Mouse (Mus musculus) embryonic facial prominence, embryonic 13.5 days (tissue): ENCODE data around the gene Hpca. TPM values are rescaled to one million over a fixed set of nuclear protein-coding genes. Genes with fewer than 3 reads are reported as not detected.

Experiments used
- ATAC-seq: fragments of 200-750 bp; cut with Nextera tagmentation; 2 replicates; pipeline ENCODE4 v1.8.0; 2017; ENCODE audit warnings: low read depth; ENCODE audit not compliant: insufficient number of reproducible peaks, insufficient read depth, low FRiP score, low TSS enrichment
- H3K27ac ChIP-seq: fragments of 300-500 bp; sonication (generic); 2 replicates; pipeline ENCODE4 v1.5.1; 2015; ENCODE audit warnings: moderate library complexity, mild to moderate bottlenecking, inconsistent platforms
- H3K27me3 ChIP-seq: fragments of 300-500 bp; sonication (generic); 2 replicates; pipeline ENCODE4 v1.6.1; 2015; ENCODE audit warnings: mild to moderate bottlenecking, inconsistent platforms
- H3K36me3 ChIP-seq: fragments of 300-500 bp; sonication (generic); 2 replicates; pipeline ENCODE4 v1.6.1; 2015; ENCODE audit warnings: mild to moderate bottlenecking, inconsistent platforms
- H3K4me1 ChIP-seq: fragments of 300-500 bp; sonication (generic); 2 replicates; pipeline ENCODE4 v1.6.1; 2015; ENCODE audit warnings: inconsistent platforms
- H3K4me2 ChIP-seq: fragments of 300-500 bp; sonication (generic); 2 replicates; pipeline ENCODE4 v1.6.1; 2015; ENCODE audit warnings: moderate library complexity, mild to moderate bottlenecking, inconsistent platforms
- H3K4me3 ChIP-seq: fragments of 300-500 bp; sonication (generic); 2 replicates; pipeline ENCODE4 v1.5.1; 2015; ENCODE audit warnings: mild to moderate bottlenecking, inconsistent platforms
- H3K9ac ChIP-seq: fragments of 300-500 bp; sonication (generic); 2 replicates; pipeline ENCODE4 v1.6.1; 2015; ENCODE audit warnings: mild to moderate bottlenecking, inconsistent platforms
- H3K9me3 ChIP-seq: fragments of 300-500 bp; sonication (generic); 2 replicates; pipeline ENCODE4 v1.6.1; 2016; ENCODE audit warnings: inconsistent platforms
- WGBS: fragments of 180-500 bp; shearing (Covaris S2); methylation state at CpG from one replicate; pipeline ENCODE4 v1.1.7; 2015; ENCODE audit warnings: mixed read lengths; 5-methylcytosine and 5-hydroxymethylcytosine counted together
- polyA plus RNA-seq: library from polyadenylated mRNA; unstranded; fragments of >200 nt; fragmentation: Nextera tagmentation; extraction: Ambion mirVana; gene quantifications from 2 replicates; pipeline ENCODE4 v1.2.1, GENCODE M21; 2015

Hpca gene
- polyA plus RNA-seq, 1 experiment from 2014 or later: 3.1 TPM

DNA sequence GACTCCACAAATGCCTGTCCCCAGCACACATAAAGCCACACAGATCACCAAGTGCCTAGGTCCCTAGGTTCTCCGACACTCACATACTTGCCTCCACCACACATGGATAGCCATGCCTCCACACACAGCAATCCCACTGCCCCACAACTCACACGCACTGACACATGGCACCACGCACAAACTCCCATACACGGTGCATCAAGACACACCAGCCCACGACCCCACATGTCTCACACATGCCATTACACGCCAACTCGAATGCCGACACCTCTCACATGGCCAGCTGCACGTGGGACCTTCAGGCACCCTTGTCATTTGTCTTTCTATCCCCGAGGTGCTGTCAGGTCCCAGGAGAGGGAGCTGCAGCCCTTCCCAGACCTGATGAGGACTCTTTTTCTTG lies 2.1 kb downstream of the Hpca start:
- WGBS: 65% methylated on average over 10 of the region's 10 CpGs
- Histone ChIP-seq H3K27me3 (peaks cover 76% of the 10 kb centered on the region), H3K27ac (no peak overlapping the region)

DNA sequence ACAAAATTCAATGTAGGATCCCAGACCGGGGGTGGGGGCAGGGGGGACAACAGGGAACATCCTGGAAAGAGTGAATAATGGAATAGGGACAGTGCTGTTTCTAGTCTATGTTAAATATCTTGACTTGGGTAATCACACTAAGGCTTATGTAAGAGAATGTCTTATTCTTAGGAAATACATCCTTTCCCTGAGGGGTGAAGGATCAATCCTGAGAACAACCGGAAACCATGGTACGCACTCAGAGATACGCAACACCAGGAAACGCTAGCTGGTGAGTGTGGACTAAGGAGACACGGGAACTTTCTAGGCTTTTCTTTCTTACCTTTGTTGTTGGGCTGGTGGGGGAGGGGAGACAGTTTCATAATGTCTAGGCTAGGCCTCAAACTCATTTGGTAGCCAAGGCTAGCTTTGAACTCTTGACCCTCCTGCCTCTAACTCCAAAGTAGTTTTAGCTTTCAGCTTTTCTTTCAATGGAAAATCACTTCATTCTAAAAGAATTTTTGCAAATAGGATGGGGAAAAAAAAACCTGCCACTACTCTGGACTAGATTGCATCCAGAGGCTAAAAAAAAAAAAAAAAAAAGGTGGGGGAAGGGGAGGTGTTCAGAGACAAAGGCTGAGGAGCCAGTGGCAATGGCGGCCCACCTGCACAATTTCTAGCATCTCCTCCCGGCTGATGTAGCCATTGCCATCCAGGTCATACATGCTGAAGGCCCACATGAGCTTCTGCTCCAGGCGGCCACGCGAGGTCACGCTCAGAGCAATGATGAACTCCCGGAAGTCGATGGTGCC lies 3.9 kb downstream of the Hpca start:
- Histone ChIP-seq H3K27ac (no peak overlapping the region), H3K4me3 (no peak overlapping the region), H3K9ac (no peak overlapping the region), H3K9me3 (no peaks in the 10 kb centered on the region), H3K36me3 (no peaks in the 10 kb centered on the region), H3K27me3 (peaks cover 72% of the 10 kb centered on the region), H3K4me2 (no peak overlapping the region), H3K4me1 (peaks cover 21% of the 10 kb centered on the region)
- WGBS: 90% methylated on average over 14 of the region's 14 CpGs
- no peak for ATAC-seq

More for the DNA sequence above, 2.1 kb downstream of the Hpca start:
- Histone ChIP-seq H3K4me1 (peaks cover 20% of the 10 kb centered on the region), H3K9me3 (no peaks in the 10 kb centered on the region), H3K4me2 (no peak overlapping the region), H3K9ac (no peak overlapping the region), H3K4me3 (no peak overlapping the region), H3K36me3 (no peaks in the 10 kb centered on the region)
- ATAC-seq: no peak

DNA sequence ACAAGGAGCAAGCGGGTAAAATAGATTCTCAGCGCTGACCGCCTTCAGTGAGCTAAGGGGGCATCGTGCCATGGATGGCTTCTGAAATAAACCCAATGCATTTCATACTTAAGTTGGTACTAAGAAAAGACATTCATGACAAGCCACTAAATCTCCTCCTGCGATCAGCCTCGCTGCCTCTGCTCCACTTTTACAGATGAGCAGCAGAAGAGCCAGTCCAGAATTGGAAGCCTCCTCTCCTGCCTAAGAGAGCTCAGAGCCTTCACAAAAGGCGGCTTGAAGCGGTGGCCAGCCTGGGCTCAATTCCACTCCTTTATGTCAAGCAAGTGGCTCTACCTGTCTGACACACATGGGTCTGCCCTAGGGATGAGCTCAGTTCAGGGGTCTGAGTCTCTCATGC lies 5.1 kb downstream of the Hpca start:
- no peak overlapping the region for H3K9ac ChIP-seq
- no peak for ATAC-seq
- no peaks in the 10 kb centered on the region for H3K36me3 ChIP-seq
- peaks cover 31% of the 10 kb centered on the region for H3K4me1 ChIP-seq
- H3K27ac ChIP-seq: no peak overlapping the region
- H3K27me3 ChIP-seq: peaks cover 62% of the 10 kb centered on the region
- H3K4me3 ChIP-seq: no peak overlapping the region
- no peak overlapping the region for H3K4me2 ChIP-seq
- WGBS: 91% methylated on average over 8 of the region's 8 CpGs
- no peaks in the 10 kb centered on the region for H3K9me3 ChIP-seq

DNA sequence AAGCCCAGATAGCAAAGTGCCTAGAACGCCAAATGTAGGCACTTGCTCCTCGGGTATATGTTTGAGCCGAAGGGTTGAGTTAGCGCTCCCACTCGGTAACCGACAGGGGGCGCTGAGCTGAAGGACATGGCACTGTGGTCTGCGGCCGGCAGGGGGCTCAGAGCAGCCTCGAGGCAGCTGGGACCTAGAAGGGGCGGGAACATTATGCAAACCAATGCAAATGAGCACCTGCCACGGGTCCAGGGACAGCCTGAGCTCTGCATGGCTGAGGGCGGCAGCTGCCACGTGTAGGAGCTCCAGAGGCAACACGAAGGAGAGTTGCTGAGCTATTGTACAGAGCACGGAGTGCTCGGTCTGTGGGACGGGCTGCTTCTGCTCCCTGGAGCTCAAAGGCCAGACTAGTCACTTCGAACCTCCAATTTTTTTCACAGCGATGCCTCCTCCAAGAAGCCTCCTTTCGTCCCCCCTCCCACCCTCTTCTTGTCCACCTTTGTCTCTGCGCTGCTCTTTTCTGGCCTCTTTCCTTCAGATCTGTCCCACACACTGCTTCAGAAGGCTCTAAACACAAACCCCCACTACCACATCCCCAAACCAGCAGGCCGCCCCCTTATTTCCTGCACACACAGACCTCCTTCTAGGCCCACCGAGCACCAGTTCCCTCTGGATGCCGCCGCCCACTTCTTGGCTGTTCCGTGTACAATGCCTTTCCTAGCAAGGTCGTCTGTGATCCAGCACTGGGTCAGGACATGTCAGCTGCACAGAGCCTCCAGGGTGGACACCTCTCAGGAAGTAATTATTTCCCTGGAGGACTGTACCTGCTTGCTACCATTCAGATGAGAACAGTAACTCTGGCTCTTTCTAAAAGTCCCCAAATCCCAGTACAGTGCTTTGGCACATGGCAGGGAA lies 8.5 kb downstream of the Hpca start:
- Histone ChIP-seq H3K4me3 (no peak overlapping the region), H3K27me3 (peaks cover 34% of the 10 kb centered on the region; the same call in 1 of the 2 replicates), H3K9me3 (no peaks in the 10 kb centered on the region), H3K9ac (no peak overlapping the region; the same call in 1 of the 2 replicates), H3K36me3 (no peaks in the 10 kb centered on the region), H3K27ac (no peak overlapping the region), H3K4me1 (peaks cover 15% of the 10 kb centered on the region), H3K4me2 (no peak overlapping the region)
- ATAC-seq: no peak
- 32% methylated on average over 28 of the region's 28 CpGs for WGBS

DNA sequence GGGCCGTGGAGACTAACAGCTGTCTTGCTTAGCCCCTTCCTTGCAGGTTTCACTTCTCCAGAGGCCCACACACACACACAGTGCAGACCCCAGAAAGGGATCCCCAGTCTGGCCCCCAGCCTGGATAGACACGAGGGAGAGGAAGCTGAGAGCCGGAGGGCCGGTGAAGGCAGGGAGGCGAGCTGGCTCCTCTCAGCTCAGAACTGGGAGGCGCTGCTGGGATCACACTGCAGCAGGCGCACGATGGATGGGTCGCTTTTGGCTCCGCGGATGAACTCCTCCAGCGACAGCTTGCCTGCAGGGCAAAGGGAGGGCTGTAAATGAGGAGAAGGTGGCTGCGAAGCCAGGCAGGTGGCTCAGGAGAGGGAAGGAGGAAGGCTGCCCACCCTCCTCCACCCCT lies 9.6 kb downstream of the Hpca start:
- no peak overlapping the region for H3K4me3 ChIP-seq
- H3K9ac ChIP-seq: 0 out of 2 replicates have a peak overlapping the region, but pooled peaks have one; percentile 16
- H3K9me3 ChIP-seq: no peaks in the 10 kb centered on the region
- WGBS: 52% methylated on average over 13 of the region's 13 CpGs
- no peak overlapping the region; the same call in 1 of the 2 replicates for H3K27ac ChIP-seq
- H3K27me3 ChIP-seq: peaks cover 43% of the 10 kb centered on the region
- H3K36me3 ChIP-seq: no peaks in the 10 kb centered on the region
- ATAC-seq: no peak
- H3K4me2 ChIP-seq: no peak overlapping the region
- H3K4me1 ChIP-seq: peaks cover 15% of the 10 kb centered on the region

DNA sequence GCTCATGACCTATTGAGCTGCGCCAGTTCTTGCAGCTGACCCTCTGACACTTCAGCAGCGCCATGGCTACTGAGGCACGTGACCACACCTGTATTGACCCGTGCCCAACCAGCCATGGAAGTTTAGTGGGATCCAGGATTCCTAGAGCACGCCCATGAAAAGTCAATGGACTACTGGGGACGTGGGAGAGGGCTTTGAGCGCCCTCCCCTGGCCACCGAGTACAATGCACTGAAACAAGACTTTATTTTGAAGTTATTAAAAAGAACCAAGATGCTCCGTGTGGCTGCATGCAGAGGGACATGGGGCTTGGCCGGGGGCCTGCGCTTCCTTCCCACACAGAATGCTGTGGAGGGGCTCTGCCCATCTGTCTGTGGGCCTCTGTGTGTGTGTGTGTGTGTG lies 10.5 kb downstream of the Hpca start:
- peaks cover 45% of the 10 kb centered on the region for H3K27me3 ChIP-seq
- no peaks in the 10 kb centered on the region for H3K9me3 ChIP-seq
- no peak overlapping the region for H3K27ac ChIP-seq
- H3K9ac ChIP-seq: no peak overlapping the region
- H3K4me1 ChIP-seq: peaks cover 15% of the 10 kb centered on the region
- 55% methylated on average over 11 of the region's 11 CpGs for WGBS
- H3K36me3 ChIP-seq: no peaks in the 10 kb centered on the region
- no peak overlapping the region for H3K4me3 ChIP-seq
- no peak overlapping the region for H3K4me2 ChIP-seq
- ATAC-seq: no peak

DNA sequence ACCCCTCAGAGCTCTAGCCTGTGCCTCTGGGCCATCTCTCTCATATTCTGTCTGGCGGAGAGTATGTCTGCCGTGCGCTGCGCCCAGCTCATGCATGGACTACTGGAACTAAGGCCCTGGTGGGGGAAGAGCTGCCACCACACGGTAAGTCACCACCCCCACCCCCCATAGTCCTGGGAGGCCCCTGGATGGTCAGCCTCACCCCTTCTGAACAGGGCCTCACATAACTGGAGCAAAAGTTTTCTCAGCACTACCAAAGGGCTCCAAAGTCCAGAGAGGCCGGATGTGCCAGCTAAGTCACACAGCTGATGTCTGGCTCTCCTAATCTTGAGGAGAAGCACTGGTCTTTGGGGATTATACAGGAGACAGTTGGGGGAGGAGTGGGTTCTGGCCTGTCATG lies 11.0 kb downstream of the Hpca start:
- H3K36me3 ChIP-seq: no peaks in the 10 kb centered on the region
- no peak overlapping the region for H3K9ac ChIP-seq
- H3K27ac ChIP-seq: no peak overlapping the region
- no peak overlapping the region for H3K4me3 ChIP-seq
- peaks cover 19% of the 10 kb centered on the region for H3K4me1 ChIP-seq
- H3K9me3 ChIP-seq: no peaks in the 10 kb centered on the region
- 87% methylated on average over 6 of the region's 6 CpGs for WGBS
- H3K4me2 ChIP-seq: no peak overlapping the region
- peaks cover 46% of the 10 kb centered on the region for H3K27me3 ChIP-seq
- no peak; the same call in 1 of the 2 replicates for ATAC-seq

DNA sequence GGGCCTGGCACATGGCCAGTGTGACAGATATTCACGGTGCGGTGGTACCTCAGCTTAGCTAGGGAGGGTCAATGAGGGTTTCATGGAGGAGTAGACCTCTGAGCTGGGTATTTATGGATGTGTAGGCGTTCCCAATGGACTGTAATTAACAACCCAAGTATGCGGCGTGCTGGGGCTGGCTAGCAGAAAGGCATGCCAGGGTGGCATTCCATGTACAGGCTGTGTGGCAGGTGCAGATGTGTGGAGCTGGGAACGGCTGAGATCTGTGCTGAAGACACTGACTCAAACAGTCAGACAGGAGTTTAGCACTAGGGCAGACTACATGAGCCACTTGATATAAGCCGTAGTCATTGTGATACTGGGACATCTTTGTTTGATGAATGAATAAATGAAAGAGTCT lies 13.2 kb downstream of the Hpca start:
- ATAC-seq: no peak
- 84% methylated on average over 7 of the region's 7 CpGs for WGBS
- Histone ChIP-seq H3K36me3 (no peaks in the 10 kb centered on the region), H3K27ac (no peak overlapping the region), H3K9me3 (no peaks in the 10 kb centered on the region), H3K4me1 (peaks cover 25% of the 10 kb centered on the region), H3K27me3 (peaks cover 50% of the 10 kb centered on the region), H3K4me2 (no peak overlapping the region), H3K9ac (no peak overlapping the region), H3K4me3 (no peak overlapping the region)

DNA sequence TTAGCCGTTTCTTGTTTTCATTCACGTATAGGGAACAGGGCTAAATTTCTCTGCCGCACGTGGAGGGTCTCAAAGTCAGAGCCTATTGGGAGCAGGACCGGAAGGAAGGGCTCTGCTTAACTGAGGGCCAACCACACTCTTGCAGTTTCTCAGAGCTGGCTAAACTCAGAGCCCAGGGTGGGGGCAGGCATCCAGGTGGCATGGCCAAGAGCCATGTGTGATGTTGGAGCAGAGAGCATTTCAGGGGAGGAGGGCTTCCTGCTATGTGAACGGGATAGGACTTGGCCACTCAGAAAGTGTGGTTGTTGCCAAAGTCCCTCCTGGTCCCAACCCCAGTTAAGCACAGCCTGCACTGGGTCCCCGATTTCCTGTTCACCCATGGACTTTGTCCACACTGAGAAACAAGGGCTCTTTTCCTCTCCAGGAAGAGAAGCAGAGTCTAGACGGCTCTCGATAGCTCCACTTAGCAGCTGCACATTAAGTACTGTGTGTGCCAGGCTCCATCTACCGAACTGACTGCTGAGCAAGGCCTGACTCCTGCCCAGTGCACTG lies 14.4 kb downstream of the Hpca start:
- Histone ChIP-seq H3K27me3 (peaks cover 54% of the 10 kb centered on the region), H3K4me3 (no peak overlapping the region), H3K4me1 (peaks cover 16% of the 10 kb centered on the region), H3K36me3 (no peaks in the 10 kb centered on the region), H3K4me2 (no peak overlapping the region), H3K9ac (0 out of 2 replicates have a peak overlapping the region, but pooled peaks have one; percentile 27), H3K9me3 (no peaks in the 10 kb centered on the region), H3K27ac (no peak overlapping the region)
- WGBS: 67% methylated on average over 10 of the region's 10 CpGs
- no peak for ATAC-seq

DNA sequence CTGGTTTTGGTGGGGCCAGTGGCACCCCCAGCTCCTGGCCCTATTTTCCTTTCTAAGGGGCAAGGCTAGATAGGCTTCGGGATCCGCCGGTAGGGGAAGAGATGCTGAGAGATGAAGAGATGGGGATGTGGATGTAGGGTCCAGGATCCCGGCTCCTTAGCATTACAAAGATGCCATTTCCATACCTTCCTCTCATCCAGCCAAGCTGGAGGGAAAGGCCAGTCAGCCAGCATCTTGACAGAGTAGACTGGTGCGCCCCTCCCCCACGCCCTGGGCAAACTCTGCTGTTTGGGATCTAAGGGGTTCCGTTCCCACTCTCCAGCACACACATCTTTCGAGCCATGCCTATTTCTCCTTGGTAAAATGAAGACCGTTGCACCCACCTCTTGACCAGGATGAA lies 15.8 kb downstream of the Hpca start:
- H3K27me3 ChIP-seq: peaks cover 54% of the 10 kb centered on the region
- H3K27ac ChIP-seq: no peak overlapping the region
- peak overlapping the region; percentile 41 for H3K4me3 ChIP-seq
- peak overlapping the region; percentile 65 for H3K4me2 ChIP-seq
- ATAC-seq: no peak
- peak overlapping the region; percentile 62; the same call in 1 of the 2 replicates for H3K9ac ChIP-seq
- no peaks in the 10 kb centered on the region for H3K36me3 ChIP-seq
- 16% methylated on average over 9 of the region's 9 CpGs for WGBS
- peaks cover 10% of the 10 kb centered on the region; the same call in 1 of the 2 replicates for H3K4me1 ChIP-seq
- H3K9me3 ChIP-seq: no peaks in the 10 kb centered on the region

DNA sequence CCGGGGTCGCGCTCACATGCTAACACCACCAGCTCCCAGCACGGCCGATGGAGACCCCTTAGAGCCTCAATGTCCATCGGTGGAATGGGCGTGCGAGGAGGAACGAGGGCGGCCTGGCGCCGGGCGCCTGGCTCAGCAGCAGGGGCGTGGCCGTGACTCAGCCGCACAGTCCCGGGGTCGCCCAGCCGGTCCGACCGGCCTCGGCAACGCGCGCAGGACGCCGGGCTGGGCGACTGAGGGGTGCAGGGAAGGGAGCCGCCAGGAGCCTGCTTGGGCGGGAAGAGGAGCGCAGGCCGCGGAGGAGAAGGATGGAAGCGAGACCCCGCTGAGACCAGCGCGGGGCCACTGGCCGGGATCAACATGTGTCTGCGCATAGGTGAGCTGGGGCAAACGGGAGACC lies 16.5 kb downstream of the Hpca start, which contains the start of gene Tmem54:
Gene Tmem54 (plus strand): TSS at position 193 of the 400 bp plus-strand sequence.
- WGBS: under 1% methylated on average over 40 of the region's 40 CpGs
- Histone ChIP-seq H3K9ac (peak within 1 kb of the TSS; percentile 62), H3K4me2 (peak within 1 kb of the TSS; percentile 65), H3K9me3 (no peaks in the 10 kb centered on the region), H3K4me3 (peak within 1 kb of the TSS; percentile 41), H3K36me3 (no peaks in the 10 kb centered on the region), H3K4me1 (peaks cover 10% of the 10 kb centered on the region; the same call in 1 of the 2 replicates), H3K27me3 (peaks cover 54% of the 10 kb centered on the region), H3K27ac (no peak within 1 kb of the TSS)
- ATAC-seq: peak; percentile 62; the same call in 1 of the 2 replicates
